Mouse (Mus musculus) heart, adult 9 months (tissue): ENCODE data around the gene Angptl8.
"Not testable (repeated sequence)": the region's sequence is repeated elsewhere in the genome, so short reads cannot be mapped to it uniquely, and the experiment has no call there.

ENCODE experiments used
- DNase-seq, 2 experiments: peaks; one replicate each; pipeline ENCODE4 v3.0.0; 2022; ENCODE audit warnings: low spot score in 2 of 2

The Angptl8 gene

DNA sequence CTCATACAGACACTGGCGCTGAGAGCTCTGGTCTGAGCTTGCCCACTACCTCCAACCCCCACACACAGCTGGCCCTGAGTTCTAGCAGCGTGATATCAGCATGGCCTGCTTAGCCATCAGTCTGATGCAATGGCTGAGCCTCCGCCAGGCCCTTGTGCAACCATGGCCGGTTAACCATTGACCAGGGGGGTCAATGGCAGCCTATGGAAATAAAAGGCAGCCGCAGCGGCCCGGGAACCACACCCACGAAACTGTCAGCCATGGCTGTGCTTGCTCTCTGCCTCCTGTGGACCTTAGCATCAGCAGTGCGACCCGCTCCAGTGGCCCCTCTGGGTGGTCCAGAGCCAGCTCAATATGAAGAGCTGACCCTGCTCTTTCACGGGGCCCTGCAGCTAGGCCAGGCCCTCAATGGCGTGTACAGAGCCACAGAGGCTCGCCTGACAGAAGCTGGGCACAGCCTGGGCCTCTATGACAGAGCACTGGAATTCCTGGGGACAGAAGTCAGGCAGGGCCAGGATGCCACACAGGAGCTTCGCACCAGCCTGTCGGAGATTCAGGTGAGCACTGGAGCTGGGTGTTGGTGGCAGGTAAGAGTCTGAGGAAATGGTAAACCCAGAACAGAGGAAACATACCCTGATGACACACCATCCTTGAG is at the start of gene Angptl8:
TSS of gene Angptl8 (plus strand) at position 253 of the 655 bp plus-strand sequence.
- DNase-seq = peak; percentile 67 to 68

- DNase-seq = not testable (repeated sequence)
Measured at GRCm38 (mm10) chr9:21786309-21786708, 49.0 kb upstream of the Angptl8 start.

DNA sequence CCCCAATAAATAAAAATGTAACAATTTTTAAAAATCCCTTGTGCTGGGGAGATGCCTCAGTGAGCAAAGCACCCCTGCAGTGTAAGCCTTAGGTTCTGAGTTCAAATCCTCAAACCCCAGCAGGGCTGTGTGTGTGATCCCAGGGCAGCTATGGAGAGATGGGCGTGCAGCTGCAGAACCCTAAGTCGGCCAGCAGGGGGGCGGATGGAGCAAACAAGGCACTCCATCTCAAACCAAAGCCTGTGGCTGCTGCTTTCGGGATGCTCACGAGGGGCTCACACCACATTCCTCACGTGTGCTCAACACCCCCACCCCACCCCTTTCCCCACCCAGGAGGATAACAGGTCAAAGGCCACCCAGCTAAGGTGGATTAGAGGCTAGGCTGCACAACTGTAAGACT is 48.4 kb upstream of the Angptl8 start:
- peak; percentile 57 to 58 for DNase-seq

- no peak for DNase-seq
Measured at GRCm38 (mm10) chr9:21787654-21788053, 47.7 kb upstream of the Angptl8 start.

DNA sequence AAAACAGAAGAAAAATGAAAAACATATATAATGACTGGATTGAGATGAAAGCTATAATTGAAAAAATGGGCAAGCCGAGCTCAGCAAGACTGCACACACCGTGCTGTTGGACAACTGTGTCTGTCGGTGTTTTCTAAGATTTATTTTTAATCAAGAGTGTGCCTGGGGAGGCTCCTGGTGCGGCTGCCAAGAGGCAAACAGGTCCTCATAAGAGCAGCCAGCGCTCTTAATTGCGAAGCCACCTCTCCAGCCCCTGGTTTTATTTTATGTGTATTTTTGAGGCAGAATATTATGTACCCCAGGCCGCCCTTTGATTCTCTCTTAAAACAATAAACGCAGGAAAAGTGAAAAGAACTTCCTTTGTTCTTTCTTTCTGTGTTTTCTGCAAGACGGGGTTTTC is 47.1 kb upstream of the Angptl8 start:
- DNase-seq = peak in 1 of 2 experiments; percentile 25

- DNase-seq = peak; percentile 77 to 79
Measured at GRCm38 (mm10) chr9:21791861-21792260, 43.4 kb upstream of the Angptl8 start.

DNA sequence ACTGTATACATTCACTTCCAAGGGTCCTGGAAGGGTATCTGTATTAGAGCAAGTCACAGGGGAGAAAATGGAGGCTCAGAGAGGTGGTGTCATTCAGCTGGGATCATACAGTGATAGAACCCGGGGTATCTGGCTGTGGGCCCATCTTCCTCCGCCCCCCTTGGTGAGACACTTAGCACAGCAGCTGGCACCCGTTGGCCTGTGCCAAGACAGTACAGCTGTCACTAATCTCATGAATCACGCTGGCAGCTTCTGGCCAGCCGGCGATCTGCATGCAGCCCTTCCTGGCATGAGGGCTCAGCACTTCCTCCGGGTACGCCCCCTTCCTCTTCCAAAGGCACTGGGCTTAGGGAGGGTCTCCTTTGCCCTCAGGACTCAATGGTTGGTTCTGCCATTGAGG is 42.7 kb upstream of the Angptl8 start:
- DNase-seq = peak; percentile 53

DNA sequence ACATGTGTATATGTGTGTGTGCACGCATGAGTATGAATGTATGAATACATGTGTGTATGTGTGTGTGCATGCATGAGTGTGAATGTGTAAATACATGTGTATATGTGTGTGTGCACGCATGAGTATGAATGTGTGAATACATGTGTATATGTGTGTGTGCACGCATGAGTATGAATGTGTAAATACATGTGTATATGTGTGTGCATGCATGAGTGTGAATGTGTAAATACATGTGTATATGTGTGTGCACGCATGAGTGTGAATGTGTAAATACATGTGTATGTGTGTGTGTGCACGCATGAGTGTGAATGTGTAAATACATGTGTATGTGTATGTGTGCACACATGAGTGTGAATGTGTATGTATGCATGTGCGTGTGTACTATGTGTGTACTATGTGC is 41.8 kb upstream of the Angptl8 start:
- not testable (repeated sequence) for DNase-seq

GRCm38 (mm10) chr9:21794344-21794834 is 40.9 kb upstream of the Angptl8 start:
- no peak for DNase-seq

DNA sequence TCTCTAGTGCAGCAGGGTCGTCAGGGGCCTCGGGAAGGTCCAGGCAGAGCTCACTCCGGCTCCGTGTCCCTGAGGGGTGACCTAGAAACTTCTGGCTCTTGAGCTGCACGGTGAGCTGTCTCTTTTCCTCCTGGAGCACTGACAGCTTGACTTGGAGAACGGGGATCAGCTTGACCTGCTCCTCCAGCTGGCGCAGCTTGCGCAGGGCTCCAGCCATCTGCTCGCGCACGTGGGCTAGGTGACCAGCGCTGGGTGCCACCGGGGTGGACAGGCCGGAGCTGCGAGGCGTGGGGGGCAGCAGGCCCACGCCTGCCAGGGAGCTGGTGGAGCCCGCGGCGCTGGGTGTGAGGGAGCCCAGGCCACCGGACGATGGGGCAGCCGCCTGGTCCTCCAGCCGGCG is 40.4 kb upstream of the Angptl8 start:
- no peak for DNase-seq

DNA sequence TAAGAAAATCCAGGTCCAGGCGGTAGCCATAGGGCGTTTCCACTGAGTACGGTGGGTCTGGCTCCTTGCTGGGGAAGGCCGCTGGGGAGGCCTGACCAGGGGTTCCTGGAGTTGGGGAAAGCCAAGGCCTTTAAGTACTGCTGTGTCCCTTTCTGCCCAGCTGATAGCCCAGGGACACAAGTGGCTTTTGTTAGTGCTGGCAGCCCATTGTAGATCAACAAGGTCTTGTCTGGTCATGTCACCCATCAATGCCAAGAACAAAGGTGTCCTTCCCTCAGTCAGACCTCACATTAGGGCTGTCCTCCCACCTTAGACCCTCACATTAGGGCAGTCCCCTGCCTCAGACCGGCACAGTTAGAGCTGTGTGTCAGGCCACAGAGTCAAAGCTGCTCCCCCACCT is 39.7 kb upstream of the Angptl8 start:
- no peak for DNase-seq

DNA sequence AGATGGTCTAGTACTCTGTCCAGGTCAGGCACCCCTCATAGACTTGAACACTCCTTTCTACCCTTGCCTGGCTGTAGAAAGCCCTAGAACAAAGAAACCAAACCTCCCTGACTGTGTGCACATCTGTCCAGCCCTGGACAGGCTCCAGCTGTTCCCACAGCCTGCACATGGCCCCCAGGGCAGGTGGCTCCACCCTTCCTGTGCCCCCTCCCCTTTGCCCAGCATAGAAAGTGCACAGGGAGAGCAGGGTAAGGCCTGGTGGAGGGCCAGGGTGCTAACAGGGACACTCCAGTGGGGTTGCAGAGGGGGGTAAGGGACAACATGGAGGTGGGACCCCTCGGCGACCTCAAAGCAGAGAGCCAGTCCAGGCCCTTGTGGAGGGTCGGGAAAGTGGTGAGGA is 39.1 kb upstream of the Angptl8 start:
- DNase-seq = peak in 1 of 2 experiments; percentile 44

GRCm38 (mm10) chr9:21796919-21797318 is 38.4 kb upstream of the Angptl8 start:
- no peak for DNase-seq

- peak; percentile 78 to 81 for DNase-seq
Measured at GRCm38 (mm10) chr9:21797921-21798344, 37.4 kb upstream of the Angptl8 start.

DNA sequence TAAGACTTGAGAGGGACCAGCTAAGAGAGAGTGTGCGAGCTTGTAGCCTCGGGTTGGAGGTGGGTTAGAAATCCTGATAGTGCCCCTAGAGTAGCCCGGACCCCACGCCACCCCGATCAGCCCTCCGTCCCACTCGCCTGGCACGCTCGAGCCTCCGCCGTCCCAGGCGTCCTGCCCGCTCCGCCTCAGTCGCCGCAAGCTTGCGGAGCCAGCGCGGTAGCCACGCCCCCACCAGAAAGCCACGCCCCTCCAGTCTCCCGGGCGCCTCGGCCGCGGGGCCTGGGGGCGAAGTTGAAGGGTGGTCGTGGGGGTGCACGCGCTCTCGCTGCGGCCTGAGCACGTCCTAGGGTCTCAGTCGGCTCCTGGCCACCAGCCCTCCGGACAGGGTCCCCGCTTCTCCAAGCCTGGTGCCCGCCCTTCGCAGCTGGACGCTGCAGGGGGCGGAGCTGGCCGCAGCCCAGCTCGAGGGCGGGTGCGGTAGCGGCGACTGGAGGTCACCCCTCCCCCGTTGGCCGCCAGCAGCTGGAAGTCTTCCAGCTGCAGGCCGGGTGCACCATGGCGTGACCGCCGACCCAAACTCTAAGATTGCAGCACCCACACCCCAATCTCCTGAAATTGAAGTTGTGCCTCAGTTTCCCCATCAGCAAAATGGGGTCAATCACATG is 36.8 kb upstream of the Angptl8 start, which contains the start of gene Kank2:
TSS of gene Kank2 (minus strand) at position 400 of the 665 bp plus-strand sequence.
- peak; percentile 90 to 92 for DNase-seq

- DNase-seq = no peak
Measured at GRCm38 (mm10) chr9:21799010-21799350, 36.3 kb upstream of the Angptl8 start.

- DNase-seq = no peak
Measured at GRCm38 (mm10) chr9:21801121-21801520, 34.2 kb upstream of the Angptl8 start.

- no peak for DNase-seq
Measured at GRCm38 (mm10) chr9:21801591-21801990, 33.7 kb upstream of the Angptl8 start.

DNA sequence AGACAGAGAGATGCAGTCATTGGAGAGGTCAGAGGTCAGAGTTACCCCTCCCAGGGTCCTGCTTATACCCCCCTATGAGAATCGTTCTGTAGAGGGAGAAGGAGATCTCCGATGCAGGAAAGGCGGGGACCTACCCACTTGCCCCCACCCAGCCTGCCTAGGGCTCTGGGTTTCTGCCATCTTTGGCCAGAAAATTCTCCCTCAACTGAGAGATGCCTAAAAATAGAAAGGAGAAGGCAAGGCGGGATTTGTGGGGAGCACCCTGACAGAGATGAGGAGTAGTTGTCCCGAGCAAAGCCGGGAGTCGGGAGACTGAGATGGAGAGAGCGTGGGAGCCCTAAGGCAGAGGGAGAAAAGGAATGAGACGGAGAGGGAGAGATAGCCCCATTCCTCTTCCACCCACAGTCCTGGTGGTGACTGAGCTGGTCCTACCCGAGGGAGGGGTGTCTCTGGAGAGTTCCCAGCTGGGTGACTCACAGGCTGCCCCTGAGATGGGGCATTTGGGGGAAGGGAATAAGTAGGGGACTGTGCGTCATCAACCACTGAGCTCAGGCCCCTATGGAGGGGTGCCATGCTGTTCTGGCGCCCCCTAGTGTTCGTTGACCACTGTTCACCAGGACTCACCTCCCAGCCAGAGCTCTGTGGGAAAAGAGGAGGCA is 31.2 kb upstream of the Angptl8 start:
- peak; percentile 82 to 87 for DNase-seq

GRCm38 (mm10) chr9:21806363-21806762 is 28.9 kb upstream of the Angptl8 start:
- no peak for DNase-seq

GRCm38 (mm10) chr9:21806976-21807375 is 28.3 kb upstream of the Angptl8 start:
- DNase-seq = no peak

- DNase-seq = no peak
Measured at GRCm38 (mm10) chr9:21808561-21808960, 26.7 kb upstream of the Angptl8 start.

DNA sequence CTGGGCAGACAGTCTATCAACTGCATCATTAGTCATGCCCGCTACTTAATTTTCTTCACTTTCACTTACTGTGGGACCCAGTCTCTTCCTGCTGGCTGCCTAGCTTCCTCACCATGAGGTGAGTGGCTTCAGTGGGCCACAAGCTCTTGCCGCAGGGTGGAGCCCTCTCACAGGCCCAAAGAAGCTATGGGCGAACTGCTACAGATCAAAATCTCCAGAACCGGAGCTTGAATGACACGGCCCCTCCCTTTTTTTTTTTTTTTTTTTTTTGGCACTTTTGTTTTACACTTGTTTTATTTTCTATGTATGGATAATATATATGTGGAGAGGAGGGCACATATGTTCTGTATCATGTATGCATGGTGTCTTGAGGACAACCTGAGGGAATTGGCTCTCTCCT is 24.1 kb upstream of the Angptl8 start:
- no peak for DNase-seq
